Mouse (Mus musculus): Measurements from ENCODE around the gene Calm4.
A peak's percentile ranks its signal among the peaks of the same experiment; 100 is the strongest.

Gene Calm4

DNA sequence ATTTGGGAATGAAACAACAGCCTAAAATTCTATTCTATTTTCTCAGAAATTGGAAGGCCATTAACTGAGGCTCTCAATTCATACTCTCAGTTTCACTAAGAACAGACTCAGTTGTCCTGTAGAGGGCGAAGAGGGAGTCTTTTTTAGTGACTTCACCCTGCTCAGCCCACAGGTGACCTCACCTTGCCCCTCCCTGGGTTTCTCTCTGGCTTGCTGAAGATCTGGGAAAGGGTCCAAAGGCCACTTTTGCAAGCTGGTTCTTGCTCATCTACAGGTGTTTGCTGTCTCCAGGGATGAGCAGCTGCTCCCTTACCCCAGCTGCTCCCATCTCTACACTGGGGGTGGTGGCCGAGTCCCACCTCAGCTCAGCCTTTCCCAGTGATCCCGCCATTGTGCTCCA, 24.8 kb downstream of the Calm4 start:
- no peak for DNase-seq

DNA sequence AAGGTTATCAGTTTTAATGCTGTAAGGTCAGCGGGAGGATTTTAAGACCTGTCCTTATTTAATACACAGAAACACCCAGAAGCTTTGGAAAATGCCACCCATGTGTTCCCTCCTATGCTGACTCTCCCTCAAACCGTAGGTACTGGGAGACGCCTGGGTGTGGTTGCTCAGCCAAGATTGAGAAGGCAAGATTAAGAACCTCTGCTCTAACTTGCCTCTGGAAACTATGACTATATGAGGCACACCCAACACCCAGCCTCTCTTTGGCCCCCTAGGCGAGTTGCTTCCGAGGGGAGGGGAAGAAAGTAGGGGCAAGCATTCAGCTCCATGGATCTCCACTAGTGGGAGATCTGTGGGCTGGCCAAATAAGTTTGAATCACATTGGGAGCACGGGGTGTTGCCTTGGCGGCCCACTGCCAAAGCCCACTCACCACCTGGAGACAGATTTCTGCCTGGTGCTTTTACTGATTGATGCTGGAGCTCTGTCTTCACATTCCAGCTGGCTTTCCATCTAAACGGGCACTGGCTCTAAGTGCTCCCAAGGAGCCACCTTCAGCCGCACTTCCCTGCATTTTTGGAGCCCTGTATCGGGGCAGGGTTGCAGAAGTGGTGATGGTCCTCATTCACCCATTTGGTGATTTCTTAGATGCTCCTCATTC, 25.5 kb downstream of the Calm4 start:
- DNase-seq: no peak

GRCm38 (mm10) chr13:3865648-3866354, 28.2 kb downstream of the Calm4 start:
- DNase-seq: peak; percentile 13 to 17

- DNase-seq: no peak
Observed at GRCm38 (mm10) chr13:3866355-3867052, 28.9 kb downstream of the Calm4 start.

- DNase-seq: no peak
Observed at GRCm38 (mm10) chr13:3867158-3867557, 29.6 kb downstream of the Calm4 start.

DNA sequence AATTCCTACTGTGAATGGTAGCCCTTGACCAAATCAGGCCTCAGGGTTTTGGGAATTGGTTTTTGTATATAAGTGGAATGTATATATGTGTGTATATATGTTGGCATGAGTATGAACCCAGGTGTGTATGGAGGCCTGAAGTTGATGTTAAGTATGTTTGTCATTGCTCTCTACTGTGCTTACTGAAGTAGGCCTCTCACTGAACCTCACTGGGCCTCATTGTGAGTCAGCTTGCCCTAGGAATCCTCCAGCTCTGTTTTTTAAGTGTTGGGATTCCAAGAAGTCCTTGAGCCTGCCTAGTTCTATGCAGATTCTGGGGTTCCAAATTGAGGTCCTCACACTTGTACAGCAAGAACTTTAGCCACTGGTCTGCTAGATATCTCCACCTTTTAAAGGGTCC, 32.3 kb downstream of the Calm4 start:
- no peak for DNase-seq

DNA sequence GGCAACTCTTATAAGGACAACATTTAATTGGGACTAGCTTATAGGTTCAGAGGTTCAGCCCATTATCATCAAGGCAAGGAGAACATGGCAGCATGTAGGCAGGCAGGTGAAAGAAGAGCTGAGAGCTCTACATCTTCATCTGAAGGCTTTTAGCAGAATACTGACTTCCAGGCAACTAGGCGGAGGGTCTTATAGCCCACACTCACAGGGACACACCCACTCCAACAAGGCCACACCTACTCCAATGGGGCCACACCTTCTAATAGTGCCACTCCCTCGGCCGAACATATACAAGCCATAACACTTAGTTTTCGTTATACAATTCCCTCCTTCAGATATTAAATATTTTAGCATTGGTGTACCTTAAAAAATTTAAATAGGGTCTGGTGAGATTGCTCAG, 35.3 kb downstream of the Calm4 start:
- no peak for DNase-seq

DNA sequence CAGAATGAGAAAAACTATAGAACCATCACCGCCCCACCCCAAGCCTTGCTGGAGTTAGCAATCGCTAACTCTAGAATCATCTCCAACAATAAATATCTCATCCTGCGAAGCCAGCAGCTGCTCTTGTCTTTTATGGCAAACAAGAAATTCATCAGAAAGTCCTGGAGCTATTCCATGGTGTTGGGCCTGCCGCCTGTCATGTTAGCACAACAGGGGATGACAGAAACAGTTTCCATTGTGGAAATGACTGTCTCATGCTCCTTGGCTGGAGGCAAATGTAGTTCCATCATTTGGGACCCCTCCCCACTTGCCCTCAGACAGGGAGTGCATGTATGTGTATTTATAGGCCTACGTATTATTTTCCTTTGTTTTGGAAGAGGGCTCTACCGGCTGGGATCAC, 38.9 kb downstream of the Calm4 start:
- DNase-seq: no peak

GRCm38 (mm10) chr13:3877185-3877584, 39.6 kb downstream of the Calm4 start:
- DNase-seq: peak in 1 of 2 experiments; percentile 15

GRCm38 (mm10) chr13:3877679-3878220, 40.2 kb downstream of the Calm4 start:
- DNase-seq: peak in 1 of 2 experiments; percentile 14

DNA sequence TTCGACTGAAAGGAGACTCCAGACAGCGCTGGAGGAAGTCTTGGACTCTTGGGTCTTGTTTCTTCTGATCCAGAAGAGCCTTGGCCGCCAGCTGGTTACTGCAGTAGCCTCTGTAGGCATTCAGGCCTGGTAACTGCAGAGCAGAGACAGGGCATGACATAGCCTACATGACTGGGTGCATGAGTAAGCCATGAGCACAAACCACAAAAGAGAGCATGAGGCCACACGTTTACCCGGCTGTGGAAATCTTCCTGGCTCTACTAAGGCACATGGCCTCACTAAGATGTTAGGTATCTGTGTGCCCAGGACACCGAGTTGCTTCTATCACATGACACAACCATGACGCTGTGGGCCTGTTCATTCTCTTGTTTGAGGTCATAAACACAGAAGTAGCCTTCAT, 49.1 kb downstream of the Calm4 start:
- no peak for DNase-seq

Data from kidney, postnatal 4 days (tissue).